Mouse (Mus musculus) spleen, postnatal 10 days (tissue): ENCODE results near the gene Ipo7.
"Not testable (repeated sequence)": the region's sequence is repeated elsewhere in the genome, so short reads cannot be mapped to it uniquely, and the experiment has no call there.

ENCODE experiments used
- DNase-seq, 2 experiments: peaks; one replicate each; pipeline ENCODE4 v3.0.0; 2021 to 2022; ENCODE audit warnings: low spot score in 2 of 2

The Ipo7 gene

DNA sequence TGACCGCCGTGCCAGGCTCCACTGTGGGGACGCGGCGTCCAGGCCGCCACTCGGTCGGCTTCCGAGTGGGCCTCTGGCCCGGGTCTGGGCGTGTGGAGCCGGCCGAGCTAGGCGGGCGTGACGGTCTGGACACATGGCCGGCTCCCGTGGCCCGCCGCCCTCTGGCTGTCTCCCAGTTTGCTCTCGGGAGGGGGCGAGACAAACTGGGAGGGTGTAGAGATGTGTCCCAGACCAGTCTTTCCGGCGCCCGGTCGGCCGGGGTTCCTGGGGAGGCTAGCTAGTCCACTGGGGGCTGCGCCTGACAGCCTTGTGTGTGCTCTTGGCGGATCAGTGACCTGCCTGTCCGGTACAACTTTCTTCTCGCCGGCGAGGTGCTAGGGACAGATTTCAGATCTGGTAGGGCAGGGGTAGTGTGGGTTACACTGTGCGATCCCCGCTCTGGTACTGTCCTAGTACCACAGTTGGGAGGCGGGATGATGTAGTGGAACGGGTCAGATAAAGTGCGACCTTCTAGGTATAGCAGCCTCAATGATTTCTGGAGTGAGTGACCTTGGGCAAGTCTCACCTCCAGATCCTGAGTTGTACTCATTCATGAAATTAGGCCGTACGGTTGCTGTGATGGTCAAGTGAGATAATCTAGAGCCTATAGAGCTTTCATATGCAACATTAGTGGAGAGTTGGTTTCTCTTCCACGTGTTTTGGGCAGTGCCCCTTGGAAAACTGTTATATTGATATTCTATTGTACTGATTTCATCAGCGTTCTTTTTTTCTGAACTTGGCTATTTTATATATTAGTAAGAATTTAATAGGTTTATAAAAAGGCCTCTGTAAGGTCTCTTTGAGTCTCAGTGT, 783 bp downstream of the Ipo7 start:
- DNase-seq, result peak in 1 of 2 experiments; percentile 59

- DNase-seq, result no peak
Measured at GRCm38 (mm10) chr7:110023553-110023952, 5.5 kb downstream of the Ipo7 start.

DNA sequence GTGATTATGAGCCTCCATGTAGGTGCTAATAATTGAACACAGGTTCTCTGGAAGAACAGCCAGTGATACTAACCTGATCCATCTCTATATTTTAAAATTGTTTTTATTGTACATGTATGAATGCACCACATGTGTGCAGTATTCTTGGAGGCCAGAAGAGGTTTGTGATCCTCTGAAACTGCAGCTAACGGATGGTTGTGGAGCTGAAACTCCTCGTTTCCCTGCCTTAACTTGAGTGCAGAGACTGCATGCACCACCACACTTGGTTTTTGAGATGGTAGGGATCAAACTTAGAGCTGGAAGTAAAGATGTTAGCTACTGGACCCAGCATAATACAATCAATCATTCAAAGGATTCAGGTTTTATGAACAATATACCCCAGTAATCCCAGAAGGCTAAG, 8.5 kb downstream of the Ipo7 start:
- DNase-seq, result no peak

DNA sequence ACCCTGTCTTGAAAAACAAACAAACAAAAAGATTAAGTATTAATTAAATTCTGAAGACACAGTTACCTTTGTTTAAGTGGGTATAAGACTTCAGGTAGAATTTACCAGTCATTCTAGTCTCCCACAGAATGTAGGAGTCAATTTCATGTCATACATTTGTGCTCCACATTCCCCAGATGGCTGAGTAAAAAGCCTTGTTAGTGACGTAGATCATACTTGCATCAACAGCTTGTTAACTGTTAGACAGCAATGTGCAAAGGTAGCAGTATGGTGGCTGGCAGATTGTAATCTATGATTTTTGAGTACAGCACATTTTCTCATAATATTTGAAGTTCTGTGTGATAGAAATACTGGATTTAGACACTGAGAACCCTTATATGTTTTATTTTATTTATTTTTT, 10.8 kb downstream of the Ipo7 start:
- DNase-seq, result no peak

GRCm38 (mm10) chr7:110030342-110030741, 12.3 kb downstream of the Ipo7 start:
- no peak for DNase-seq

- not testable (repeated sequence) for DNase-seq
Measured at GRCm38 (mm10) chr7:110057723-110058122, 39.6 kb downstream of the Ipo7 start.

DNA sequence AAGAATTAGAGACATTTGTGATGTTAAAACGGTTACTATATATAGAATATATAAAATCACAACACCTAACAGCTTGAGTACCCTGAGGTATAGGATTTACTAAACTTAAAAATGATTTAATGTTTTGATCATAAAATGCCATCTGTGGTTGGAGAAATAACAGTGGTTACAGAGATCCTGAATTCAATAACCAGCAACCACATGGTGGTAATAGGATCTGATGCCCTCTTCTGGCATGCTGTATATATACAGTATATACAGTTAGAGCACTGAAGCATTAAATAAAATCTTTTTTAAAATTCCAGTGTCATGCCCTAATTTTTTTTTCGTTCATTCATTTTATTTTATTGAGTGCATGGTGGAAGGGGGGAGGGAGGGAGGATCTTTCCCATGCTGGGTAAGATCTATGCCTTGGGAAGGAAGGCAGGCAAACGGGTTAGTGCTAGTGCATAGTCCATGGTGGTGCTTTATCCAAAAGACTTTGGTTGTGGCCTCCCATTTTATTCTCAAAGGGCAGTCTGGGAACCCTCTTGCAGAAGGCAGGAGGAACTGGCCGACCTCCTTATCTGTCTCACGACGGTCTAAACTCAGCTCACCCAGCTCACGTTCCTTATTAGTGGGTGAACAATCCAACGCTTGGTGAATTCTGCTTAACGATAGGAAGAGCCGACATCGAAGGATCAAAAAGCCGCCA, 41.2 kb downstream of the Ipo7 start:
- peak in 1 of 2 experiments; percentile 39 for DNase-seq

- no peak for DNase-seq
Measured at GRCm38 (mm10) chr7:110060106-110060668, 42.1 kb downstream of the Ipo7 start.

DNA sequence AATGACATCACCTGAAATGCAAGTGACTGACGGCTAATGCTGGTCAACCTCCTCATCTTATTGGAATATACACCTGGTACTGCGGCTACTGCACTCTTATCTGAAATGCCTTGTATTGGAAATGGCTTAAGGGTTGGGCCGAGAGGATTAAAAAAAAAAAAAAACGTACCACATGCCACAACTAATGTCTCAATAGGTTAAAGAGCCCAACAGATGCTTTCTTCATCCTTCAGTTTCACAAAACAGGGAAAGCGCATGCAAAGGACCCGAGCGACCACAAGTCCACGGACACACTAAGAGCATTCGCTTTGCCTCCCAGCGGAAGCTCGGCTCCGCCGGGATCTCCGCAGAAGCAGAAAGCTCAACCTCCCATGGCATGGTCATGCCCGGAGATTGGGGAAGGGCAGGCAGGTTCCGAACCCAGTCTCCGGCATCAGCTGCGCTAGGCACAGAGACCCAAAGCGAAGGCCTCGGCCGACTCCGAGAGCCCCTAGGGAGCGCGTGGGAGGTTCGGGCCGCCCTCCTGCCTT, 42.7 kb downstream of the Ipo7 start:
- DNase-seq, result no peak

DNA sequence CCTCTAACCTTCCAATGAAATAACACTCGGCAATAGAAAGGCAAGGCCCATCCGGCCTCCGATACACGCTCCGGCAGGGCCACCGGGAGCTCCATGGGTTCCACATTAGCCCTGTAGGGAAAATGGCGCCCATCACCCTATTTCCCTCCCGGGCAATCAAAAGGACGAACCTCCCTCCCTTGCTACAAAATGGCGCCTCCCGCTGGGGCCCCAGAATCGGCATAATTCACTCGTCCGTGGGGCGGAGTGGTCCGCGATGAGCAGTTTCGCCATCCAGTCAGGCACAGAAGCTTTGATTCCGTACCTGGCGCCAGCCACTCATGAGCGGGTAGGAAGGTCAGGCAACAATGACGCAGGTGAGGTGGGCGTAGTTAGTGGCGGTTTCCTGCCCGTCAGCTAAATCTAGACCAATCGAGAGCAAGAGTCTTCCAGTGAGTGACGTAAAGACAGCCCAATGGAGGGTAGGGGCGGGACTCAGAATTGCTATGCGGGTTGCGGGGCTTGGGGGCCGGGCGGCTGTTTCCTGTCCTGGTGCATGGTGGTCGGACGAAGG, 43.2 kb downstream of the Ipo7 start, which contains the start of gene Zfp143:
Zfp143 (plus strand) TSS at position 19 of the 553 bp plus-strand sequence.
- peak; percentile 99 to 100 for DNase-seq

DNA sequence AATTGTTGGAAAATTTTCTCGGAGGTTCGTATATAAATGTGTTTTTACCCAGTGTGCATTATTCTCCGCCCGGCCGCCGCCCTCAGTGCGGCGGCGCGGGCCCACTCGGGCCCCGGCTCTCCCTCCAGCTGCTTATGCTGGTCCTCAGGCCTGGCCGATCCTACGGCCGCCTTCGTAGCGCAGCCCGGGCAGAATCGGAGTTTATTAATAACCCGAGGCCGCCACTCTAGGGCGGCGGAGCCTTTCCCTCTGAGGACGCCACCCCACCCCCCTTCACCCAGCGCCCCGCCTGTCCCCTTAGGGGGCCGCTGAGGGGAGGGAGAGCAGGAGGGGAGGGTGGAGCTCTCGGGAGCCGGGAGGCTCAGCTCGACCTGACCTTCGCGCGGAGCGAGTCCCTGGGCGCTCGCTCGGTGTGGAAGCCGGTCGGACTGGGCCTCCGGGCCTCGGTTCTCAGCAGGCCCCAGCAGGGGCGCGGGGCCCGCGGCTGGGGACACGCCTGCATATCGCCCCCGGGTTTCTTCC, 43.7 kb downstream of the Ipo7 start:
- peak; percentile 85 to 86 for DNase-seq

GRCm38 (mm10) chr7:110063731-110064130, 45.7 kb downstream of the Ipo7 start:
- no peak for DNase-seq

GRCm38 (mm10) chr7:110069070-110069469, 51.0 kb downstream of the Ipo7 start:
- no peak for DNase-seq

GRCm38 (mm10) chr7:110078168-110078567, 60.1 kb downstream of the Ipo7 start:
- no peak for DNase-seq

GRCm38 (mm10) chr7:110083386-110084165, 65.5 kb downstream of the Ipo7 start:
- DNase-seq, result peak; percentile 41 to 69

DNA sequence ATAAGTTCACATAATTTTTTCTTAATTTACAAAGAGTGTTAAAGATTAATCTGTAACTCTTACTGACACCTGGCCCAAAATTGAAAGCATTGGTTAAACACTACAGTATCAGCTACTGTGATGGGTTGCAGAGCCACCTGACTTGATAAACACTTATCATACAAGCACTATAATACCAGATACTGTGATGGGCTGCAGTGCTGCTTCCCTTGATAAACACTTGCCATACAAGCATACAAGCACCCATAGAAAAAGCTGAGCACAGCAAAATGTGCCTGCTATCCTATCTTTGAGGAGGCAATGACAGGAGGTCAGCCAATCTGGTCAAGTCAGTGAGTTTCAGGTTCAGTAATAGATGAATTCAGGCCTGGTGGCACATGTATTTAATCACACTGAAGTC, 67.1 kb downstream of the Ipo7 start:
- no peak for DNase-seq

DNA sequence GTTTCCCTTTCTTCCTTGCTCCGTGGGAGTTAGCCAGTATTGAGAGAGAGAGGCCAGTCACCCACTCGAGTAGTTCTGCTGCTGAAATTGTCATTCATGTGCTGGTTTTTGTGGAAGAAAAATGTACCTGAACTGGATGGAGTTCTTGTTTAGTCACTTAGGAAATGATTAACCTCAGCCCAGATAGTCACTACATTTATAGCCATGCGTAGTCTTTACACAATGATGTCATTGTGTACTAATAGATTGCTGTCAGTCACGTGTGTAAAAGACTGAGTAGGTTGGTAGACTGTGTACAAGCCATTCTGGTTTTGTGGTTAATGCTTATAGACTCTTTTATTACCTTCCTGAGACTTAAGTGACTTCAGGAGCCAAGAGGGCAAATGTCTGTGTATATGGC, 69.8 kb downstream of the Ipo7 start:
- no peak for DNase-seq

DNA sequence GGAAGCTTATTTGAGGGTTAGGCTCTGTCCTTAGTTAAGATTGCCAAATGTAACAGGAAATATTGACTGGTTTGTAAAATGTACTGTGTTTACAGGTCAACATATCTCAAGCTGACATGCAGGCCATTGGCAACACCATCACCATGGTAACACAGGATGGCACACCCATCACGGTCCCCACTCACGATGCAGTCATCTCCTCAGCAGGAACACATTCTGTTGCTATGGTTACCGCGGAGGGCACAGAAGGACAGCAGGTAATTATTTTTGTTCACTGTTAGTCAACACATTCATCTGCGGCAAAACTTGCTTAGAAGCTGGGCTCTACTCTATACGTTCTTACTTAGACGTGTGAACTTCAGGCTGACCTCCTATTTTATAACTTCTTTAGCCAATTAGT, 73.6 kb downstream of the Ipo7 start:
- no peak for DNase-seq

DNA sequence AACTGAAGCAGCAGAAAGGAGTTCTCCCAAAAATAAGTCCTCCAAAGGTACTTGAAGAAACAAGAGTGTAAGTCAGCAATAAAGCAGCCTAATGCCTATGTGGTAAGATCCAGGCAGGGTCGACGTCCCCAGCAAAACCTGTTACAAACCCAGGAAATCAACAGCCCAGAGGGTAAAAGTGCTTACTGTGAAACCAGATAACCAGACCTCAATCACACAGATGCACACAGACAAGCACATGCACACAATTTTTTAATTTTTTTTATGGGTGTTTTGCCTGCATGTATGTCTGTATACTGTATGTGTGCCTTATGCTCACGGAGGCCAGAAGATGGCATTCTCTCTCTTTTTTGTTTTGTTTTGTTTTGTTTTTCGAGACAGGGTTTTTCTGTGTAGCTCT, 78.3 kb downstream of the Ipo7 start:
- no peak for DNase-seq

DNA sequence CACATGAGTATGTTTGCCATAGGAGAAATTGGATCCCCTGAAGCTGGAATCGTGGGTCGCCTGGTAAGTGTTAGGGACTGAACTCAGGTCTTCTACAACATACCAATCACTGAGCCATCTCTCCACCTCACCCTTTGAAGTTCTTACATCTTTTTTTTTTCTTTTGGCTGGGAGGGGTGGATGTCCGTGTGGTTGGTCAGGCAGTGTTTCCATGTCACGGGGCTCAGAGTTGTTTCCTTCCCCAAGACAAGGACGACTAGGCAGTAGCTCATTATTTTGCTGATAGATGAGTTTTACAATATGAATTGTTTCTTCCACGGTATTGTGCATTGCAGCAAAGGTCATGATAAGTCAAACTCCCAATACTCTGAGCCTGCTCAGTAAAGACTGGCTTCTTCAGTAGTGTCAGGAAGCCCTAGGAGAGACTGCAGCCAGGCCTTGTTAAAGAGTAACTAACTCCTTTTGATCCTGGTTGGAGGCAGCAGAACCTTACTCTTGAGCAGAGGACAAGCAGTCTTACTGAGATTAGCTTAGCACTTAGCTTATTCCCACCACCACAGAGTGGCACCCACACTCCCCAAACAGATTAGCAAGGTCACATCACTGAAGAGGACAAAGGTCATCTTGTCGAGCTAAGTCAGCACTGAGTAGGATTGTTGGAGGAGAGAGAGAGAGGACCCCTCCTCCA, 79.2 kb downstream of the Ipo7 start:
- no peak for DNase-seq
